Mouse (Mus musculus) heart, embryonic 16.5 days (tissue): ENCODE measurements around the gene Gpc1. TPM values are rescaled to one million over a fixed set of nuclear protein-coding genes. Genes with fewer than 3 reads are reported as not detected.

Experiments
- ATAC-seq: fragments of 200-750 bp; cut with Nextera tagmentation; replicated peaks from 2 replicates; pipeline ENCODE4 v1.8.0; 2017; ENCODE audit warnings: moderate number of reproducible peaks; ENCODE audit not compliant: insufficient read depth, low FRiP score; ENCODE audit errors: extremely low read depth
- H3K27ac ChIP-seq: fragments of 300-500 bp; sonication (generic); 2 replicates; pipeline ENCODE4 v1.5.1; 2014; ENCODE audit warnings: mild to moderate bottlenecking, low read length, control low read depth, moderate library complexity
- H3K27me3 ChIP-seq: fragments of 300-500 bp; sonication (generic); 2 replicates; pipeline ENCODE4 v1.6.1; 2014; ENCODE audit warnings: low read length, mixed read lengths; ENCODE audit not compliant: control insufficient read depth, insufficient read depth
- H3K36me3 ChIP-seq: fragments of 300-500 bp; sonication (generic); 2 replicates; pipeline ENCODE4 v1.6.1; 2014; ENCODE audit not compliant: control insufficient read depth, insufficient read depth
- H3K4me1 ChIP-seq: fragments of 300-500 bp; sonication (generic); 2 replicates; pipeline ENCODE4 v1.6.1; 2014; ENCODE audit warnings: low read length, mixed read lengths; ENCODE audit not compliant: control insufficient read depth, insufficient read depth
- H3K4me2 ChIP-seq: fragments of 300-500 bp; sonication (generic); 2 replicates; pipeline ENCODE4 v1.6.1; 2014; ENCODE audit warnings: low read depth, mild to moderate bottlenecking, control low read depth, low read length
- H3K4me3 ChIP-seq: fragments of 300-500 bp; sonication (generic); 2 replicates; pipeline ENCODE4 v1.5.1; 2014; ENCODE audit warnings: mild to moderate bottlenecking, control low read depth, low read length
- H3K9ac ChIP-seq: fragments of 300-500 bp; sonication (generic); 2 replicates; pipeline ENCODE4 v1.6.1; 2014; ENCODE audit warnings: low read length, control low read depth
- H3K9me3 ChIP-seq: fragments of 300-500 bp; sonication (generic); replicated peaks from 2 replicates; pipeline ENCODE4 v1.6.1; 2016; ENCODE audit warnings: low read length; ENCODE audit not compliant: control insufficient read depth
- WGBS: fragments of 180-500 bp; shearing (Covaris S2); extraction: QIAGEN DNeasy Blood & Tissue Kit; methylation state at CpG from one replicate; pipeline ENCODE4 v1.1.7; 2014; 5-methylcytosine and 5-hydroxymethylcytosine counted together
- polyA plus RNA-seq: library from polyadenylated mRNA; unstranded; fragments of >200 nt; fragmentation: Nextera tagmentation; extraction: Ambion mirVana; gene quantifications from 2 replicates; pipeline ENCODE4 v1.2.1, GENCODE M21; 2015

Gene Gpc1
- polyA plus RNA-seq, 1 experiment from 2014 or later: 68.0 TPM

GRCm38 (mm10) chr1:92888901-92889655 lies 57.6 kb downstream of the Gpc1 start:
- Histone ChIP-seq H3K27me3 (no peaks in the 10 kb centered on the region), H3K9me3 (no peaks in the 10 kb centered on the region), H3K27ac (no peak overlapping the region), H3K4me1 (no peaks in the 10 kb centered on the region), H3K4me2 (no peak overlapping the region), H3K36me3 (no peaks in the 10 kb centered on the region), H3K4me3 (no peak overlapping the region), H3K9ac (no peak overlapping the region)
- no peak for ATAC-seq
- 63% methylated on average over 7 of the region's 7 CpGs for WGBS

DNA sequence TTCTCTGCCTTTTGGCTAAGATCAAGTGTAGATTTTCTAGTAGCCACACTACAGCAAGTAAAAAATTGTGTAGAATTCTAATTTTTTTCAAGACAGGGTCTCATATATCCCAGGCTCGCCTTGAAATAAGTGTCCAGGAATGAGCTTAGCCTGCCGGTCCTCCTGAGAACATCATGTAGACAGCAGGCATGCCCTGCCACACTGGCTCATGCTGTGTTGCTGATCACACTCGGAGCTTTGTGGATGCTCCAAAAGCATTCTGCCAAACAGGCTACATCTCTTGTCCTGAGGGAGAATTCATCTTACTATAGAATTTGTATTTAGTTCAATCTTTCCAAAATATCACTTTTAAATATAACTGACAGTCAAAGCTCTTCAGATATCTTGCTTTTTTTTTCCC lies 61.3 kb downstream of the Gpc1 start:
- no peak for ATAC-seq
- 59% methylated on average over 3 of the region's 3 CpGs for WGBS

DNA sequence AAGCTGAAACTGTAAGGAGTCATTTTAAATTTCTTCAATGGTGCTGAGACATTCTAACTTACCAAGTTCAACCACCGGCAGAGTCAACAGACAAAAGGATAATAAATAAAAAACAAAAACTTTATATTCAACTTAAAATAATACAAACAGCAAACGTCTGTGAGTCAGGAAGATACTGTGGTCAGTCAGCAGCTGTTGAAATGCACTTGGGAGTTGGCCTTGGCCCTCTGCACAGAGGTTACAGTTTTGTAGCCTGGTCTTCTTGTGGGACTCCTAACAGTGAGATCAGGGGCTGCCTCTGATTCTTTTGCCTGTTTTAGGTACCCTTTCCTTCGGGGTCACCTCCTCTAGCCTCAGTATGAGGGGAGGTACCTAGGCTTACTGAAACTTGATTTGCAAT lies 62.5 kb downstream of the Gpc1 start:
- Histone ChIP-seq H3K9me3 (no peaks in the 10 kb centered on the region), H3K4me3 (no peak overlapping the region), H3K4me2 (no peak overlapping the region), H3K27me3 (no peaks in the 10 kb centered on the region; the same call in 1 of the 2 replicates), H3K4me1 (no peaks in the 10 kb centered on the region), H3K27ac (no peak overlapping the region), H3K36me3 (no peaks in the 10 kb centered on the region), H3K9ac (no peak overlapping the region)
- 61% methylated on average over 3 of the region's 3 CpGs for WGBS
- no peak for ATAC-seq

More for the DNA sequence above, 61.3 kb downstream of the Gpc1 start:
- no peak overlapping the region for H3K9ac ChIP-seq
- no peaks in the 10 kb centered on the region for H3K36me3 ChIP-seq
- H3K27me3 ChIP-seq: no peaks in the 10 kb centered on the region; the same call in 1 of the 2 replicates
- H3K4me3 ChIP-seq: no peak overlapping the region
- H3K4me1 ChIP-seq: no peaks in the 10 kb centered on the region
- H3K9me3 ChIP-seq: no peaks in the 10 kb centered on the region
- no peak overlapping the region for H3K27ac ChIP-seq
- no peak overlapping the region for H3K4me2 ChIP-seq

DNA sequence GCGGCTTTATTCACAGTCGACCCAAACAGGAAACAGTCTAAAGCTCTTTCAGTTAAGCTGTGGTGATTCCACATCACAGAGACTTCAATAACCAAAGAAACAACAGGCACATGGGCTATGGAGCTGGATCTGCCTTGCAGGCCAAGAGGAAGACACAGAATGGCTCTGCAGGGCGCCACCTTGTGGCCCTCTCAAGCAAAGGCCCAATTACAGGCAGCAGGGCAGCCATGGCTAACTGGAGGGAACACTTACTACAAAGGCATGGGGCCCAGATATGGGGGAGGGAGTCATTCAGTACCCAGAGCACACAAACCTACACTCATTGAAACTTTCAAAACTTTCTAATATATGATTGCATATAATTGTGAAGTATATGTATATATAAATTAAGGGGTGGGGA lies 63.6 kb downstream of the Gpc1 start:
- Histone ChIP-seq H3K4me2 (no peak overlapping the region), H3K9me3 (no peaks in the 10 kb centered on the region), H3K27ac (no peak overlapping the region), H3K9ac (no peak overlapping the region), H3K27me3 (peaks cover 4% of the 10 kb centered on the region), H3K4me3 (no peak overlapping the region), H3K4me1 (no peaks in the 10 kb centered on the region), H3K36me3 (no peaks in the 10 kb centered on the region)
- 15% methylated on average over 3 of the region's 3 CpGs for WGBS
- ATAC-seq: peak; percentile 63

DNA sequence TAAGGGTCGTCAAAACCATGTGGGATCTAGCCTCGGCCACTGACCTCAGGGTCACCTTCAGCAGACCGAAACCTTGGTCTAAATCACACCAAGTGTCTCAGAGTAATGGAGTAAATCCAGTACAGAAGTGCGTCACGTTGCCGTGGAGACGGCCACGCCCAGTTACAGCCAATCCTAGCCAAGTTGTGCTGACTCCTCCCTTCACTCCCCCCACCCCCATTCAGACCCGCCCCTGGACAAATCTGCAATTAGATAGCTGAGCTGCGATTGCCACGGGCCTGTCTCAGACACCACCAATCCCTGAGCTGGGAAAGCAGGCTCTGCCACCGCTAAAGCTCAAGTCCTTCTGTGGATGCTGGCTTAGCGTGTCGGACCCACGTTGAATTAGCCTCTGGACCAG lies 71.3 kb downstream of the Gpc1 start, which contains the start of gene Ankmy1:
Gene Ankmy1 (minus strand): TSS at position 121 of the 400 bp plus-strand sequence.
- peaks cover 6% of the 10 kb centered on the region for H3K27me3 ChIP-seq
- no peak within 1 kb of the TSS for H3K27ac ChIP-seq
- H3K4me1 ChIP-seq: peaks cover 7% of the 10 kb centered on the region
- WGBS: 4% methylated on average over 15 of the region's 15 CpGs
- H3K9me3 ChIP-seq: no peaks in the 10 kb centered on the region
- no peak within 1 kb of the TSS for H3K9ac ChIP-seq
- H3K36me3 ChIP-seq: no peaks in the 10 kb centered on the region
- ATAC-seq: no peak
- H3K4me3 ChIP-seq: peak within 1 kb of the TSS; percentile 9; the same call in 1 of the 2 replicates
- H3K4me2 ChIP-seq: peak within 1 kb of the TSS; percentile 55

DNA sequence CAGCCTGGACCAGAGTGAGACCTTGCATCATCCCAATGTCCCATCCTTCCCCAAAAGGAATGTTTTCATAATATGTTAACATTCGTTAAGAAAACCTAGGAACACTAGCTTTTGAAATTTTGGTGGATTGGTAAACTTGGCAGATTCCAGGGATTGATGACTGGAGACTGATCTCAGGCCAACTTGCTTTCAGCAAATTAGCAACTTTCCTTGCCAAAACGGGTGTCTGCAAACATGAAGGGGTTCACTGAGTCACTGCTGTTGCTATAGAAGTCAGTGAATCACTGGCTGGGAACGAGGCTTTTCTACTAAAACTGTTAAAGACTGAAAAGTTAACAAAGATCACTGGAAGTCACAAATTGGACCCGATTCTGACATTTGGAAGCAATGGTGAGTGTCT lies 72.2 kb downstream of the Gpc1 start:
- Histone ChIP-seq H3K27ac (no peak overlapping the region), H3K36me3 (no peaks in the 10 kb centered on the region), H3K4me1 (peaks cover 10% of the 10 kb centered on the region), H3K4me3 (no peak overlapping the region), H3K9ac (no peak overlapping the region), H3K4me2 (no peak overlapping the region), H3K9me3 (no peaks in the 10 kb centered on the region), H3K27me3 (peaks cover 6% of the 10 kb centered on the region)
- WGBS: 66% methylated on average over 4 of the region's 4 CpGs
- ATAC-seq: no peak

DNA sequence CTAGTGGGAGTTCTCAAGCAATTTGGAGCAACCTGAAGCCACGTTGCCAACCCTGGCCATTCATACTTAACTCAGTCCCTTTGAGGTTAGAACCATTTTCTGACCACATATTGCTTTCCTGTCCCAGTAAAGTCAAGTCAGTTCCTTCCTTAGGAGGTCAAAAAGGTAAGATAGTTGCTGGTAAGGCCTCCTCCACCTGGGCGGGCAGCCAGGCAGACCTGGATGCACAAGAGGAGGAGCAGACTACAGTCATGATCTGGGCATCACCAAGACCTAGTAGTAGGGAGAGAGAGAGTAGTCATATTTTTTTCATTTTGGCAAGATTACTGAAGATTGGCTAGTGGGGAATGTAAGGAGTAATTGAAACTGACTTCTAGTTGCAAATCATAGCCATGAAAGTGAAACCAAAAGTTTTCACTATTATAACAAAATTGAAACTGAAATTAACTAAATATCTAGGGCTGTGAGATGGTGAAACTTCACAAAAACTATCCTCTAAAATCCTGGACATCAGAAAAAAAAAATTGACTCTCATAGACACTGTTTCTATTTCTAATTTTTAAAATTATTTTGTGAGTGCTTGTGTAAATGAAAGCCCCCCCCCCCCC lies 74.4 kb downstream of the Gpc1 start:
- Histone ChIP-seq H3K27ac (no peak overlapping the region), H3K4me1 (peaks cover 20% of the 10 kb centered on the region), H3K9me3 (no peaks in the 10 kb centered on the region), H3K4me2 (no peak overlapping the region), H3K36me3 (no peaks in the 10 kb centered on the region), H3K4me3 (no peak overlapping the region), H3K27me3 (no peaks in the 10 kb centered on the region; the same call in none of the 2 replicates), H3K9ac (no peak overlapping the region)
- WGBS: 90% methylated on average over 2 of the region's 2 CpGs
- no peak for ATAC-seq

GRCm38 (mm10) chr1:92906779-92907631 lies 75.6 kb downstream of the Gpc1 start, which contains the start of gene Dusp28:
Dusp28 (plus strand) TSS chr1:92906981.
- peak; percentile 88 for ATAC-seq
- H3K36me3 ChIP-seq: no peaks in the 10 kb centered on the region

More at GRCm38 (mm10) chr1:92906779-92907631, 75.6 kb downstream of the Gpc1 start, which contains the start of gene Dusp28:
- no peaks in the 10 kb centered on the region for H3K9me3 ChIP-seq
- H3K4me1 ChIP-seq: peaks cover 24% of the 10 kb centered on the region
- H3K4me2 ChIP-seq: peak within 1 kb of the TSS; percentile 91
- H3K4me3 ChIP-seq: peak within 1 kb of the TSS; percentile 84
- peak within 1 kb of the TSS; percentile 79 for H3K9ac ChIP-seq
- under 1% methylated on average over 81 of the region's 81 CpGs for WGBS
- H3K27ac ChIP-seq: peak within 1 kb of the TSS; percentile 92
- no peaks in the 10 kb centered on the region for H3K27me3 ChIP-seq
